Mouse (Mus musculus) cerebellum, postnatal 36 days (tissue): ENCODE measurements at regions not wholly inside any gene's neighbourhood (a gene's known extent, or its start where the extent isn't known, plus 50 kb on each side); places are given as distances from the start of the nearest gene placed in this dataset.
A peak's percentile ranks its signal among the peaks of the same experiment; 100 is the strongest.

Experiments used
- DNase-seq, 2 experiments: peaks; one replicate each; pipeline ENCODE4 v3.0.0; 2021 to 2022; ENCODE audit warnings: mixed read lengths in 2 of 2

DNA sequence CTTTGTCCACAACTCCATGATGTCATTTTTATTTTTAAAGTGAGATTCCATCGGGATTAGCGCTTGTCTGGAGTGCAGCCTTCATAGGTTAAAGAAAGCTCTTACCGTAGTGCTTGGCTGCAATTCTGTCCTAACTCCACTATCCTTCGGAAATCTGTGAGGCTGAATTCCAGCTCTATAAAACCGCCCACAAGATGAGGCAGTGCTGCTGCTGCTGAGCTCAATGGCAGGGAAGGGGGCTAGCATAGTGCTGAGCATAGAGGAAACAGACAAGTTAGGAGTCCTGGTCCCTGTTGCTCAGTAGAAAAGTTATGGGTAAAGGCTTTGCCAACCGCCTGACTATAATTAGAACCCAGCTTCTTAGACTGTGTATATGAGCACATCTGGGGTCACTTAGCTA lies 163.5 kb downstream of the Maf start:
- DNase-seq = no peak

DNA sequence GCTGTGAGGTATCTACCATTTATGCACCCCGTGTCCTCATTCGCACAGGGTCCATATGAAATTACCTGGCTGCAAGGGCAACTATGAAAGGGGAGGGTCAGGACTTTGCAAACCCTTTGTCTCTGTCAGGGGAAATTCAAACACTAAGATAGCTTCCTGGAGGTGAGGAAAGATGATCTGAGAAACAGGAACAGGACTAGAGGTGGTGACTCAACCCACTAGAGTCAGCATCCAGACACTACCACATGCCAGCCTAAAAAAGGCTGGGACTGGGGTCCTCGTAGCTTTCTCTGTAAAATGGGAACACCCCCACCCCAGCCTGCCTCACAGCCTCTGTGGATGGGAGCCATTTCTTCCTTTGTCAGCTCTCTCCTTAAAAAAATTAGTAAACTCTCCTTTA lies 164.7 kb downstream of the Maf start:
- DNase-seq = no peak

DNA sequence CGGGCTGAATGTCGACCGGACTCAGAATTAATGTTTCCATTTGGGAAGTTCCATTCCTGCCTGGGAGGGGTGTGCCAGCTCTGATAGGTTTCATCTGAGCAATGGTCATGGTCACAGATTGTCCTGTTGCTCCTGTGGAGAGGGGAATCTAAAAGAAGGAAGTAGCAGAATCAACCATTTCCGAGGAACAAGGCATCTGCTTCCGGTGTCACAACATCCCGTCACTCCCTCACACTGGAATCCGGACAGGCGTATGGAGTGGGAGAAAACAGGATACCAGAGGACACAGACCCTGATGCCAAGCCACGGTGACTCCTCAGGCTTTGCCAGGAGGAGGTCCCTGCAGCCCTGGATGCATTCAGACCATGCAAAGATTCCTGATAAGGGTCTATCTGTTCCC lies 168.0 kb downstream of the Maf start:
- no peak for DNase-seq

DNA sequence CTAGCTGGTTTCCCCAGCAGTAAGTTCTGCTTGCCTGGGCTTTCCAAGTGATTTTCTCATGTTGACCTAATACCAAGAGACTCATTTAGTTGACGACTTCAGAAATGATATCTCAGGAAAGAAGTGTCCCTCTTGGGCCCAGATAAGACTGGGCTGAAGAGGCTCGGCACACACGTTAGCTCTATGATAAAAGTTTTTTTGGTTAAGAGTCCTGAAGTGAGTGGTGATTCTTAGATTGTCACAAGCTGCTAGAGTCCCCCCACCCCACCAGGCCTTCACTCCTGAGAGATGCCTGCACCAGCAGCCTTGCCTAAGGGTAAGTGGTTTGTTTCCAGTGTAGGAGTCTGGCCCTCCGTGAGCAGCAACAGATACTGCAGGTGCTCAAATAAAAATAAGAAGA lies 169.4 kb downstream of the Maf start:
- no peak for DNase-seq

DNA sequence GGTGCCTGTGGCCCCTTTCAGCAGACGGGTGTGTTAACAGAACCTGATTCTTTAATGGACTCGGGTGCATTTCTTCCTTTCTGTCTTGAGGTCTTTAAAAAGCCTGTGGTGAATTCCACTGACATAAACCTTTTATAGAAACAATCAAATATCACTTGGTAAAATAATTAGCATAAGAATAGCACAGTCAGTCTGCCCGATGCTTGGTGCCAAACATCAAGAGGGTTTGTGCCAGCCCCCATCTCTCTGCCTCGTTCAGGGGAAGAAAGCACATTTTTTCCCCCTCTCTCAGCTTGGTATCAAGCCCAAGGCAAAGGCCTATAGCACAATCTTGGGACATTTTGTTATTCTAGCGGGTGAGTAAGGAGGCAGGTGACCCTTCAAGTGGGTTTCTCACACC lies 169.8 kb downstream of the Maf start:
- no peak for DNase-seq

DNA sequence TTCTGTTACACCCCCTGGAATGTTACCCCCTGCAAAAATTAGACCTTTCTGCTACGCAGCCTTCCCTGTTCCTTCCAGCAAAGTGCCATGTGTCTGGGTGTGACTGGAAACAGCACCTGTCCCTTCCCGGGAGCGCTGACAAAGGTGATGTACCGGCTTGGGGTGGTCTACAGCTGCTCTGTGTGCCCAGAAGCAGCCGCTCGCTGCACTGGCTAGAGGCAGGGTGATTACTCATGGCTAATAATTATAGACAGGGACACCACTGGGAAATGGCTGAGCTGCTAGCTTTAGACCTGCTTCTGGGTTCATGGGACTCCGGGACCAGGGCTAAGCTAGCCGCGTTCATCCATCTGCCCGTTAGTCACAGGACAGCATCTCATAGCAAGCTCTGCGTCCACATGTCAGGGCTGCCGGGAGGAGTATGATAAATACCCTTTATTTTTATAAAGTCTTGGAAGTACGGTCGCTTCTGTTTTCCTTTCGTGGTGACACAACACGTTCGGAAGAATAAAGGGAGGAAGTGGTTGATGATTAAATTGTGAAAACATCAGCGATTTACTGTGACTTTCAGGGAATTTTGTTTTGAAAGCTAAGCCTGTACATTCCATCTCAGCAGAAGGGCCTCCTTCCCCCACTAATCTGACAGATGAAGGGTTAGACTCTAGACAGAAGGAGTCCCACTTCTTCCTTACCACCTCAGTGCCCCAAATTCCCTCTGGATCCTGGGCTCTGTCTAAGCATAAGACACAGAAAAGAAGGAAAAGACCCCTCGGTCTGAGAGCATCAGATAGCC lies 170.8 kb downstream of the Maf start:
- no peak for DNase-seq

DNA sequence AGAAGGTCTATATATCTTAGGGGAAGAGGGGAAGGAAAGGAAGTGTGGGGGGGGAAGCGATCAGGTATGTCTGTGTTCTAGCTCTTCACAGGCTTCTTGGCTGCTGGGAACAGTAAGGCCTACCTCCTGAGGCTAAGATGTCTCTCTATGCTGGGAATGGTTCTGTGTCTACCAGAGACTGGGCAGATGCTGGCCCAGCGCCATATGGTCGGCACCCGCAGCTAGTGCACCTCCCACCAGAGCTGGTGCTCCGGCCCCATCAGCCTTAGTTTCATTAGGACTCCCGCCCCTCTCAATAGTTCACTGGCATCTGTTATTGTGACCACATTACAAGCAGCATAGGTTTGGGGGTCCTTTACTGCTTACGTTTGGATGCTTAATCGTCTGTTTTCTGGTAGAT lies 171.6 kb downstream of the Maf start:
- DNase-seq = peak; percentile 17 to 26

DNA sequence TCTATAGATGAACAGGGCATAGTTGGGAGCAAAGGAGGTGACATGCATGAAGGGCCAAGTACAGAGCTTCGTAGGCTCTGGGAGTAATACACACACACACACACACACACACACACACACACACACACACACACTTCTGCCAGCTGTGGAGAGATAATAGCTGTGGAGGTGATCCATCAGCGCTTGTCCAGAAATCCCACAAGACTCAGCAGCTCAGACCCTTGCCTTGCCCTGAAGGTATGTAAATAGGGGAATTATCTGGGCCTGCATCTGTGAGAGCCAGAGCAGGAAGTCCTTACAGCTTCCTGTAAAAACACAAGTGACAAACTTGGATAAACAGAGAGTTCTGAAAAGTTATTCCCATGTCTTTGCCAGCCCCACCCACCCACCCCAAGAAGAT lies 173.6 kb downstream of the Maf start:
- no peak for DNase-seq

DNA sequence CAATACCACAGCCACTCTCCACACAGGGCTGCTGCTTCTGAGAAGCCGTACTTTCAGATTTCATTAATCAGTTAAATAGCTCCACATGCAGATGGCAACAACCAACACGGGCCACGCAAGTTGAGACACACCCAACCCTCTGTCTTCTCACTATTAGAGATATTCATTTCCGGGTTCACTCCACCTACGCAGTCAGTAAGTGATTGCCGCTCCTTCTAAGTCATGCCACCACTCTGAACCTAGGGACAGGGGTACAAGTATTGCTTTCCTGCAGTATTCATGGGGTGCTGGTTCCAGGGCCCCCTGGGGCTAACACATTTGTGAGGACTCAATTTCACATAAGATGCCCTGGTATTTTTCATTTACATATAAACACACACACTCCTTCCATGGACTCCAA lies 176.3 kb downstream of the Maf start:
- no peak for DNase-seq

DNA sequence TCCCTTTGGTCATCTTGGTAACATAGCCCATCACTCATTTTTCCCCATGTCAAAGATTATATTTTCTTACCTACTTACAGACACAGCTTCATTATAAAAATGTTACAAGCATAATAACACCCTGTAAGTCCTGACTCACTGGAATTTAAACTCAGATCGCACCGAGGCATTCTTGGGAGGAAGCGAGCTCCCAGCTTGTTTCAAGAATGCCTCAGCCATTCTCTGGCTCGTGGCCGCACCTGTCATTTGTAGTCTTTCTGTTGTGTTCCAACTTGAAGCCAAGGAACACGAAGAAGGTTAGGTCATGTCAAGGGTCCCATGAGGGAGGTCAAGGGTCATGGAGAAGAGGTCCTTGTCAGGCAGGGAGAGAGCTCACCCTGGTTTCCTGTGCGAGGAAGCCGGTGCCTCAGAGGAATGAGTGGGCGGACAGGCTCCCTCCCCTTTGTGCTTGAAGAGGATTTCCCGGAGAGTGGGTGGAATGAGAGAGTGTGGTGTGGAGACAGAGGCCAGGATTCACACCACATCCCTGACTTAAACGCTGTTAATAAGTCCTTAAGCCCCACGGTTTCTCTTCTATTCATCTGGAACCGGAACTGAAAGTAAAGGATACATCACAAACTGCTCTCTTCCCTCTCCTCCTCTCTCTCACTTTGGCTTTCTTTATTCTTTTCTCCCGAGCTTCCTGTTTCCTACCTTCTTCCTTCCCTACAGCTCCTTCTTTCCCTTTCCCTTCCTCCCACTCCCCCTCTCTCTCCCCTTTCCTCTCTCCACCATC lies 177.8 kb downstream of the Maf start:
- DNase-seq = no peak

DNA sequence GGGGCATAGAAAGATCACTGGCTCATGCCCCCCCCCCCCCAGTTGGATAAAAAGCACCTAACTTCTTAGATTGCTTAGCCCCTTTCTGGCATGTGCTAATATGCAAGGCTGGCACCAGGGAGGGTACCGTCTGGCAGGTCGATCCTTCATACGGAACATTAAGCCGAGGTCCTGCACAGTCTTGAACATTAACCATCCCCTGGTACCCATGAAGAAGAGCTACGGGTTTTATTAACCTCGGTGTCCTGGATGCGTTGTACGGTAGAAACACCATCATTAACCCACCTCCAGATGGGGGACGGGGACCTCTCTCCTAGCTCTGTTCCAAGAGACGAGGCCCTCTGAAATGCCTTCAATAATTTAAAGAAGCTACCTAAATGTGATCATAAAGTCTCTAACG lies 178.7 kb downstream of the Maf start:
- DNase-seq = no peak

DNA sequence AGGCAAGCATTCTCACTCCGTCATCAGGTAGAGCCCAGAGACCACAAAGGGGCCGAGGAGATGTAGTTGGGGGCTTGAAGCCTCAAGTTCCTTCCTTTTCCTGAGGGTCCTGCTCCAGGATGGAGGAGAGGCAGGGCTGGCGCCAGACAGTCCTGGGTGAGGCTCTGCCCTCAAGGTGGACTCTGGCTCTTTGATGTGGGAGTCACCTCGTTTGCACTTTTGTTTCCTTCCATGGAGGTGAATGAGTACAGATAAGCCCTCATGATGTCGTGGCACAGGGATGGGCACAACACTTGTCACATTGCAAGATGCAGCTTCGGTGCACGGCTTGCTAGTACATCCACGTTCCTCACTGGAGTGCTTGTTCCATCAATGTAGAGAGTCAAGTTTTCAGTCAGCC lies 182.4 kb downstream of the Maf start:
- DNase-seq = no peak

DNA sequence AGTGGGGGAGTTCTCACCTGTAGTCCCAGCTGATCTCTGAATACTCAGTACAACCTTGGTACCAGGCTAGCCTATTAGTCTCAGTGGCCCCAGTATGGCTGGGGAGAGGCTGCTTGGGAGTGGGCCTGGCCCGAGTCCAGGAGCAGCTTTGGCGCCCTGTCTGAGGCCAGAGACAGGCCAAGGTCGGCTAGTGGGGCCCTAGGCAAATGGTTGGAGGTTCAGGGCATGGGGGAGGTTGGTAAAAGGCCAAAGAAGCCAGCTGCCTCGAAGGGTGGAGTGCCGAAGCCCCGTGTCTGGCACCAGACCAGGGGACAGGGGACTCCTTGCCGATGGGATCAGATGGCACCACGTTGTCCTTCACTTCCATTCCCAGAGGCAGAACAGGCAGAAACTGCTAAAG lies 182.9 kb downstream of the Maf start:
- no peak for DNase-seq

DNA sequence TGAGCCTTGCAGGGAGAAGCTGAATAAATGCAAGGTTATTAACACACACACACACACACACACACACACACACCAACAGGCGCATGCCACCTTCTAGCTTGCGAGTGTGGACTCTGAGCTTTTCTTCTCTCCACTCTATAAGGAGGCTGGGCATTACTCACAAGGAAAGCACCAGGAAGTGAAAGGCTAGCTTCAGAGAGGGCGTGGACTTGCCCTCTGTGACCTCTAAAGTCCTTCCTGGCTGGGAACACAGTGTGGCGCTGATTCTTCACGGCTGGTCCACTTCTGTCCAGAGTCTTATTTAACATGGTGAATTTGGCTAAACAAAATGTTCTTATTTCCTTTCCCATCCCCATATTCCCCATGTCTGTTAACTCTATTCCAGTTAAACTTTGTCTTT lies 185.1 kb downstream of the Maf start:
- DNase-seq = no peak

DNA sequence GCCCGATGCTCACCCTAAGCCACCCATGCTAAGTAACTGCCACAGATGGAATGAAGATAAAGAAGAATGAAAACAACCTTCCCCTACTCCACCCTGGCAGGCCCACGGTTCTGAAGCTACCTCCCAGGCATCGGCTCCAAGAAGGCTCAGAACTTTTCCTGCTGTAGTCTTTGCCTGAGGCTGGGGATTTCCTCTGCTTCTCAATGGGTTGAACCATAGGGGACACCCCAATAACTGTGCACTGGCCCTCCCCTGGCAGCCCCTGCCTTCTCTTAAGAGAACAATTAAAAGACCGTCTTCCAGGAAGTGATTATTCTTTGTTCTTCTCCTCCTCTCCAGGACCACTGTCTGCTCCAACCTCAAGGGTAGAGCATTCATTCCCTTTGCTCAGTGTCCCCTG lies 191.9 kb downstream of the Maf start:
- no peak for DNase-seq

DNA sequence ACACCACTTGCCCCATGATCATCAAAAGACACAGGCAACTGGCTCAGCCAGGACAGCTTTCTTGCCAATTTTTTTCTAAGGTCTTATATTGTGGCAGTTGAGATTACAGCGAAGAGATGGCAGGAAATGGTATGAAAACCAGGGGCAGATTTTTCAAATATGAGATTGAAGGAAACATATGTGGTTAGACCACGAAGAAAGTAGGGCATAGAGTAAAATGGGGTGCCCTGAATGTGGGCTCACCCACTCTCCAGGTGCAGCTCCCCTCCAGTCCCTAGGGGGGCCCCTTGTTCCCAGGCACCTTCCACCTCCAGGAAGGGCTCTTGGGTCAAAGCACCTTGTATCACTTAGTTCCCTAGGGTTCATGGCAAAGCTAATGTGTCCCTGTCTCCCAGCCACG lies 193.1 kb downstream of the Maf start:
- DNase-seq = no peak

DNA sequence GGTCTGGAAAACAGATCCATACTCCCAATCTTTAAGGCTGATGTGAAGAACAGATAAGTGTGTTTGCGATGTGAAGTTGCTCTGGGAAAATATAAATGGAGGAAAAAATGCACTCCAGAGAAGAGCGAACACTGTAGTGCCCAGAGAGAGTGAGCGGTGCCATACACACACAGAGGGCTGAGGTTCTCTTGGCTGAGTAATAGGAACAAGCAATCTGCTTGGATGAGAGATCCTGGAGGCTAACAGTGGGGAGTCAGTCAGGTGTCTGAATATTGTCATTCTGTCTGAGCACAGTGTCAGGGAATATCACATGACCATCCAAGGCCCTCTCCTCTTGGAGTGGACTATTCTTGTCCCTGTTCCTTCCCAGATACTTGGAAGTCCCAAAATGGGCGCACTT lies 200.4 kb downstream of the Maf start:
- DNase-seq = peak; percentile 20 to 33

DNA sequence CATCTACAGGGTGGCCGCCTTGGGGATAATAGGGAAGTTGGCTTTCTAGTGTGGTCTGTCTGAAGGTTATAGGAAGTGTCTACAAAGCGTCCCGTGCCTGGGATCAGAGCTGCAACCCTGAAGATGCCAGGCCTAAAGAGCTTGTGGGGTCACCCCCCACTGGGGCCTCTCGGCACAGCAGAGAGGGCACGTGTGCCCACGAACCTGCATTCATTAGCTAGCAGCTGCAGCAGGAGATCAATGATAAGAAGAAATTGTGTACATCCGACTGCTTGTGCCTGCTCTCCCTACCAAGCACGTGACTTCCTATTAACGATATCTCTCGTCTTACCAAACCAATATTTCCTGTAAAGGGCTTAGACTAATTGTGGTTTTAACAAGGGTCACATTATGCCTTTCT lies 200.9 kb downstream of the Maf start:
- DNase-seq = no peak

DNA sequence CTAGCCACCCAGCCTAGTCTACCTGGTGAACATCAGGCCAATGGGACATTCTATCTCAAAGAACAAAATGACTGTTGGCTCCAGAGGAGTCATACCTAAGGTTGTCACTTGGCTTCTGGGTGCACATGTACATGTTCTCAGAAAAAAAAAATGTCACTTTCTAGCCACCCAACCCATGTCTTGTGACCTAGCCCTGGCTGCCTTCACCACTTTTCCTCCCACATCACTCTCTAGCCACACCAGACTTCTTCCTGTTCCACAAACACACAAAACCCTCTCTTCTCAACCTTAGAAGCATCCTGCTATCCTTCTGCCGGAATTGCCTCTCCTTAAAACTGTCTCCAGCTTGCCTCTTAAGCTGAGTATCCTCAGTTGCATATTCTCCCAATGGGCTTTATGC lies 211.6 kb downstream of the Maf start:
- DNase-seq = no peak

DNA sequence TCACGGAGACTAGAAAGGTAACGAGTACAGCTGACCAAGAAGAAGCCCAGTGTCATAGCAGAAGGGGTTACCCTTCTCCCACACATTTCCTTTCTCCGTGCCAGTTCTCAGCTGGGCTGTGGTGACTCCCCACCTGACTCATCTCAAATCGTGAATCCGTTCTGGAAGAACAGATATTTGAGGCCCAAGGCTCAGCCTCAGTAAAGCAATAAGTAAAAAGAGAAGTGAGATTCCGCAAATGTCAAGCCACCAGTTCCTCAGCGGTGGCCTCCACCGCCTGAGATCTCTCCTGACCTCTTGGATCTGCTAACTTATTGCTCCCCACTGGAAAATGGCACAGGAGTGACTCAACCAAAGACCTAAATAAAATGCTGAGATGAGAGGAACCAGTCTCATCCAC lies 213.2 kb downstream of the Maf start:
- DNase-seq = no peak

DNA sequence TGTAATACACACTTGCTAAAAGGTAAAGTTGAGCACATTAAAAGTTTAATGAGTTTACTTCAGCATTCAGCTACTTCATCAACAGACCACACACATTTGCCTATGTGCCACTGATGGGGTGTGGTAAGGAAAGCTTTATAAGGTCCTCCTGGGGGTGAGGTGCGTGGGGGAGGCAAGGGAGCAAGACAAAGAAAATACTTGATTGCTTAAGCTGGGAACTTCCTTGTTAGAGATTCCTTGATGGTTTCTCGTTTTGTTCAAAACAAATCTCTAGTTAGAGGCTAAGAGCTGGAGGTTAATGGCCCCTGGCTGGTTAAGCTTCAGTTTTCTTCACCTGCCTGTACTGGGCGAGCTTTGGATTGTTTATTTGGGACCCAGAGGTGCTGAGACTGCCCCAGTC lies 220.7 kb downstream of the Maf start:
- DNase-seq = no peak

DNA sequence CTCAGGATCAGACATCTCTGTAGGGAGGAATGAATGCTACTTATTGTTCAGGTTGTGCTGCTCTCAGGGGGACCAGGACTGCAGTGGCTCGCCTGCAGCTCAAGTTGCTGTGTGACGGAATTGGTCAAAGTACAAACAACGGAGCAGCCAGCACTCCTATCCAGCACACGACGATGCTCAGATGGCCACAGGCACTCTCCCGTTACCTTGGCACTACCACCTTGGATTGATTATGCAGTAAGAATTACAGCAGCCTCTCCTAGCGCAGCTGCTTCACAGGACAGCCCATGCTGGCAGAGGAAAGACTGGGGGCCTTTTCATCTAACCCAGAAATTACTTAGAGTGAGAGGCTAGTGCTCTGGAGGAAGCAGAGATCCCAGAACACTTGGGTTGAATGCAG lies 226.5 kb downstream of the Maf start:
- no peak for DNase-seq

DNA sequence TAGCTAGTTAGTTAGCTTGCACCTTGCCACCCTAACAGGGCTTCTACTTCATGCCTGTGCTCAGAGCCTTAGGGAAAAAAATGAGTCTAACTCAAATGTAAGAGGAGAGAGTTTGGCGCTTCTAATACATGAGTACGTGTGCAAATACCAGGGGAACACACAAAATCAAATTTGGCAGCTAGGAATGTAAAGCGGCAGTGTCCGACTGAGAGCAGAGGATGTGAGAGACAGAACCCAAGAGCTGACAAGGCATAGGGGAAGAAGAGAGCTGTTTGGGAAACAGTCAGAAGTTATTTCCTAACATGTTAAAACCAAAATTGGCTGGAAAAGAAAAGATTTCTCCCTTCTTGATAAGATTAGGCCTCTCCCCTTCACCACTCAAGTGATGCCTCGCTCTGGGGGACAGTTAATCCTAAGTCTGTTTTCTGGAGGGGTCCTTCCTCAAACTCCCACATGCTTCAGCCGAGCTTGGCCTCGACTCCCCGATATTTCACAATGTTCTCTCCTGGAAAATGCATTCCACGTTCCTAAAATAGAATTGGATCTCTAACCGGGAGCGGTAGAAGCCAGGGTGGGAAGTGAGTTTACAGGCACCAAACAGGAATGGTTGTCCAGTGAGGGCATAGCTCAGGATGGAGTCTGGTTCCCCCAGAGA lies 229.1 kb downstream of the Maf start:
- no peak for DNase-seq

DNA sequence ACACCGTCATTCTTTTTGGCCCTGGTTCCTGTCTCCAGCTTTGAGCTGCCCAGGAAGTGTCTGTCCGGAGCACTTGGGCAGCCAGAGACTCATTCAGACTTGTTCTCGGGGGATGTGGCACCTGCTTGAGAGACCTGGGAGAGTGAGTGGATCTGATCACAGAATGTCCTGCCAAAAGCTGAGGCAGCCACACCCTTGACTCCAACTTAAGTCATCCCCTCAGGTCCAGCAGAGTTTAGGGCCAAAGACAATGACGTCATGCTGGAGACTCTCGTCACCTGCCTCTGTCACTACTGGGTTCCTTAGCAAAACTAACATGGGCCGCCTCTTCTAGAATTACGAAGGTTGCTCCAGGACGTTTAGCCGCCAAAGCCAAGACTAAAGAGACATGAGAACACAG lies 231.5 kb downstream of the Maf start:
- DNase-seq = no peak
